Mouse (Mus musculus): Measurements from ENCODE around the gene Abraxas1. TPM values are rescaled to one million over a fixed set of nuclear protein-coding genes. Genes with fewer than 3 reads are reported as not detected.
A peak's percentile ranks its signal among the peaks of the same experiment; 100 is the strongest.

Gene Abraxas1
- polyA plus RNA-seq, 1 experiment = 9.6 TPM

DNA sequence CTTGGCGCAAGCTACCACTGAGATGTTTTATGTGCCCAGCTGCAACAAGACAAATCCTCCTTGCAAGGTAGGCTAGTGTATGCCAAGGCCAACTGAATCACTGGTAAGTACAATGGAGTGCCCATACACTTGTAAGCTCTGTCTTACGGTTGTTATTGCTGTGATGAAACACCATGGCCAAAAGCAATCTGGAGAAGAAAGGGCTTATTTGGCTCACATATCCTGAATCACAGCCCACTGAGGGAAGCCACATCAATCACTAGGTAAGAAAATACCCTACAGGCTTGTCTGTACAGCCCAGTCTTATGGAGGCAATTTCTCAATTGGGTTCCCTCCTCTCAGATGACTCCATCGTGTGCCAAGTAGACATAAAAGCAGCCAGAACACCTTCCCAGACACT is 7.9 kb upstream of the Abraxas1 start:
- Histone ChIP-seq H3K4me3 (ENCODE audit: insufficient read depth, low read length) (no peak overlapping the region), H3K4me1 (ENCODE audit: control insufficient read depth, insufficient read depth, low read length) (no peaks in the 10 kb centered on the region), H3K27ac (ENCODE audit: insufficient read depth, low read length) (no peak overlapping the region)
- TF ChIP-seq POLR2A (IDR thresholded peaks at IDR 0.05; ENCODE audit: extremely low read depth, insufficient read depth, low read length) = no peak

DNA sequence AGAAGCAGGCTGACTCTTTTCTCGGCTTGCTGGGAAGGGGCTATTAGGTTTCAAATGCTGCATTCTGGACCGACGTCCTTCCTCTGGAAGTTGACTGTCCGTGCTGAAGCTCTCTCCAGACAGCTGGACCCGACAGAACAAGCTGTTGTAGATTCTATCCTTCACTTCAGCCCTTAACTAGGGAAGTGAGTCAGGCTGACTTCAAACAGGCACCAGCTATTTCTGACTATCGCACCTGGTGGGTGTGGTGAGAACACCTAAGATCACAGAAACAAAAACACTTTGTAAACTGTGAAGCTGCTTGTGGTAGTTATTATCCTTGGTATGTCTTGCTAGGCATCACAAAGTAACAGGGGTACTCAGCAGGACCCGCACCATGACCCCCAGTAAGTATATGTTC is 5.8 kb upstream of the Abraxas1 start:
- H3K4me1 ChIP-seq (ENCODE audit: control insufficient read depth, insufficient read depth, low read length) = no peaks in the 10 kb centered on the region
- TF ChIP-seq POLR2A (IDR thresholded peaks at IDR 0.05; ENCODE audit: extremely low read depth, insufficient read depth, low read length) (no peak), CTCF (IDR thresholded peaks at IDR 0.05; ENCODE audit: extremely low read depth, insufficient read depth, low read length) (no peak)
- H3K27ac ChIP-seq (ENCODE audit: insufficient read depth, low read length) = no peak overlapping the region
- no peak overlapping the region for H3K4me3 ChIP-seq (ENCODE audit: insufficient read depth, low read length)

DNA sequence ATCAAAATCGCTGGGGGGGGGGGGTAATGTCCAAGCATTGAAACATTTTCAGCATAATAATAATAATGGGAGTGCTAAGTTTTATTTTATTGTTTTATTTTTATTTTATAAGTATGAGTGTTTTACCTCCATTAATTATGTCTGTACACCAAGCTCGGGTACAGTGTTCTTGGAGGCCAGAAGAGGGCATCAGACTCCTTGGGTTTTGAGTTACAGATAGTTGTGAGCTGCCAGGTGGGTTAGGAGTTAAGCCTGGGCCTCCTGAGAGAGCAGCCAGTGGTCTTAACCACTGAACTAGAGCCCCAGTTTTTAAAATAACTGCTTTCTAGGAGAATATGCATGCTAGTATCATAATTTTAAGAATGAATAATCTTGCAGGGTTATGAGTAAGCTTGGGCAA is 5.2 kb upstream of the Abraxas1 start:
- Histone ChIP-seq H3K27ac (ENCODE audit: insufficient read depth, low read length) (no peak overlapping the region), H3K4me1 (ENCODE audit: control insufficient read depth, insufficient read depth, low read length) (no peaks in the 10 kb centered on the region)
- TF ChIP-seq POLR2A (IDR thresholded peaks at IDR 0.05; ENCODE audit: extremely low read depth, insufficient read depth, low read length) (no peak), CTCF (IDR thresholded peaks at IDR 0.05; ENCODE audit: extremely low read depth, insufficient read depth, low read length) (peak; percentile 45)

DNA sequence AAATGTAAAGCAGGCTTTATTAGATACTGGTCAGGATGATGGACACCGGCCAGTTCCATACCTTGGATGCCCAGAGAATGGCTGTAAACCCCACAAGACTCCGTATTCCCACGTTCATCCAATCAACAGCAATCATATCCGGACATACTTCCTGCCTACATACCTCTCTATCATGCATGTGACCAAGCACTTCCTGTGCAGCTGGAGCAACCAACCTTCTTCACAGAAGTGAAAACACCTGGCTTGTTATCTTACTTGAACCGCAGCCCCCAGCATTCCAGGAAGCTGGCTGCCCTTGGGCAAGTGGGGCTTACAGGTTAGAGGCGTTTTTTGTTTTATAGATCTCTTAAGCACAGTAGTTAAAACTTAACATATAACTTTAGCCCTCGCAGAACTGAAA is 2.1 kb upstream of the Abraxas1 start:
- Histone ChIP-seq H3K4me3 (ENCODE audit: insufficient read depth, low read length) (no peak overlapping the region), H3K4me1 (ENCODE audit: control insufficient read depth, insufficient read depth, low read length) (peaks cover 2% of the 10 kb centered on the region; the same call in 1 of the 2 replicates), H3K27ac (ENCODE audit: insufficient read depth, low read length) (no peak overlapping the region)
- no peak for TF ChIP-seq POLR2A (IDR thresholded peaks at IDR 0.05; ENCODE audit: extremely low read depth, insufficient read depth, low read length)
- no peak for TF ChIP-seq CTCF (IDR thresholded peaks at IDR 0.05; ENCODE audit: extremely low read depth, insufficient read depth, low read length)

More for the DNA sequence above, 5.2 kb upstream of the Abraxas1 start:
- no peak overlapping the region for H3K4me3 ChIP-seq (ENCODE audit: insufficient read depth, low read length)

DNA sequence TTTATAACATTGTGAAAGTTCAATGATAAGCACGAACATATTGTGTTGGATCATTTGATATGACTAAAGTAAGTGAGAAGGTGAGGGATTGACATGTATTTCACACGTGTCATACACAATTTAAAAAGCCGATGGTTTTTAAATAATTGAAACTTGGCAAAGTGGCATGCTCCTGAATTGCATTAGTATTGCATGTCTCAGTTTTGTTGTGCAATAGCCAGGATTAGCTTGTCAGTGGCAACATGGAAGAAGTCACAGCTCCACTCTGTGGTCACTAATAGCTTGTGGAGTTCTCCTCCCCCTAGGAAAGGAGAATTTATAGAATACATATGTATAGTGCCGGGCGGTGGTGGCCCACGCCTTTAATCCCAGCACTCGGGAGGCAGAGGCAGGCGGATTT is 610 bp upstream of the Abraxas1 start:
- H3K4me1 ChIP-seq (ENCODE audit: control insufficient read depth, insufficient read depth, low read length) = peaks cover 2% of the 10 kb centered on the region; the same call in 1 of the 2 replicates
- TF ChIP-seq POLR2A (IDR thresholded peaks at IDR 0.05; ENCODE audit: extremely low read depth, insufficient read depth, low read length) (no peak), CTCF (IDR thresholded peaks at IDR 0.05; ENCODE audit: extremely low read depth, insufficient read depth, low read length) (no peak)
- H3K27ac ChIP-seq (ENCODE audit: insufficient read depth, low read length) = no peak overlapping the region
- no peak overlapping the region; the same call in 1 of the 2 replicates for H3K4me3 ChIP-seq (ENCODE audit: insufficient read depth, low read length)

DNA sequence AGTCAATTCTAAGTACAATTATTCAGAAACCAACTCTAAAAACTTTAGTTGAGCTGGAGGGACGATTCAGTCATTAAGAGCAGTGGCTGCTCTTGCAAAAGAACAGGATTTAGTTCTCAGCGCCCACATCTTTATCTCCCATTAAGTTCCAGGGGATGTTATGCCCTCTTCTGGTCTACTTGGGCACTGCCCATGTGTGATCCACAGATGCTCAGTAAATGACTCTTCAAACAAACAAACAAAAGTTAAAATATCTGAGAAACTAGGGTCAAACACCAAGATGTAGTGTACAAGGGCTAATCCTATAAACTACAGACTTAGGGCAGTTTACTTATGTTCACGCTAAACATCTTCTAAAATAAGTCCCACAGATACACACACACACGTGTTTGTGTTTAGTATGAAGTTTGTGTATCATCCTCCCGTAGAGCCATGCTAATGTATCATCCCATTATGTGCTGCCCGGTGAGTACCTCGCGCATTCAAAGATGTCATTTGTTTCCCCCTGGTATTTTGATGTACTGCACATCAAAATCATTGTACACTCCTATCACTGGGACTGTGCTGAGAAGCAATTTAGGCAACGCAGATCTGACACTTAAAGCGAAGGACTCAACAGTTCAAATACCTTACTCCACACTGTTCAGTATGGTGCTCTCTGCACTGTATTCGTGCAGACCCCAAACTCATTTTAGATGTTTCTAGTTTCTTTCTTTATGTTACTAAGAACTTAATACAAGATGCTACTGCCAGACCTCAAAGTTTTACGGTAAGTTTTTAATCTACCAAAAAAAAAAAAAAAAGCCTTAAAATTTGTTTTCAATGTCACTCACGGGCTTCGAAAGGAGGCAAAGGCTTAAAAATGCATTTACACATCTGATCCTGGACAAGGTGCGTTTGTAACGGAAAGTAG is 941 bp downstream of the Abraxas1 start:
- Histone ChIP-seq H3K4me1 (ENCODE audit: control insufficient read depth, insufficient read depth, low read length) (peaks cover 2% of the 10 kb centered on the region; the same call in 1 of the 2 replicates), H3K4me3 (ENCODE audit: insufficient read depth, low read length) (peak overlapping the region; percentile 39), H3K27ac (ENCODE audit: insufficient read depth, low read length) (no peak overlapping the region)
- TF ChIP-seq POLR2A (IDR thresholded peaks at IDR 0.05; ENCODE audit: extremely low read depth, insufficient read depth, low read length) (no peak), CTCF (IDR thresholded peaks at IDR 0.05; ENCODE audit: extremely low read depth, insufficient read depth, low read length) (no peak)

DNA sequence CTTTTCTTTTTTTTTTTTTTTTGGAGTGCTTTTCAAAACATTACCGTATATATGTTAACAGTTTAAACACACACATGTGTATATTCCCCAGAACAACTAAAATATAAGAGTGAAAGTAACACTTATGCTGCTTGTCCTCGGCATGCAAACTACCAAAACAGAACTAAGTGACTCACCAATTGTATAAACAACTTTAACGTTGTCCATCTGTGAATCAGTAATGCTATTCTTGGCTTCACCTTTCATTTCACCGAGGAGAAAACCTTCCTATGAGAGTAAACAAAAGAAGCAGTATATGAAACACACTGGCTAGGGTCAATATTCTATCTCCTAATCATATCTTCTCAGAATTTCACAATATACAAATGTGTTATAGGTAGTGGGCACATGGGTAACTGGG is 2.4 kb downstream of the Abraxas1 start:
- H3K27ac ChIP-seq (ENCODE audit: insufficient read depth, low read length) = no peak overlapping the region
- H3K4me1 ChIP-seq (ENCODE audit: control insufficient read depth, insufficient read depth, low read length) = peaks cover 2% of the 10 kb centered on the region; the same call in 1 of the 2 replicates
- no peak overlapping the region for H3K4me3 ChIP-seq (ENCODE audit: insufficient read depth, low read length)
- TF ChIP-seq POLR2A (IDR thresholded peaks at IDR 0.05; ENCODE audit: extremely low read depth, insufficient read depth, low read length) (no peak), CTCF (IDR thresholded peaks at IDR 0.05; ENCODE audit: extremely low read depth, insufficient read depth, low read length) (no peak)

DNA sequence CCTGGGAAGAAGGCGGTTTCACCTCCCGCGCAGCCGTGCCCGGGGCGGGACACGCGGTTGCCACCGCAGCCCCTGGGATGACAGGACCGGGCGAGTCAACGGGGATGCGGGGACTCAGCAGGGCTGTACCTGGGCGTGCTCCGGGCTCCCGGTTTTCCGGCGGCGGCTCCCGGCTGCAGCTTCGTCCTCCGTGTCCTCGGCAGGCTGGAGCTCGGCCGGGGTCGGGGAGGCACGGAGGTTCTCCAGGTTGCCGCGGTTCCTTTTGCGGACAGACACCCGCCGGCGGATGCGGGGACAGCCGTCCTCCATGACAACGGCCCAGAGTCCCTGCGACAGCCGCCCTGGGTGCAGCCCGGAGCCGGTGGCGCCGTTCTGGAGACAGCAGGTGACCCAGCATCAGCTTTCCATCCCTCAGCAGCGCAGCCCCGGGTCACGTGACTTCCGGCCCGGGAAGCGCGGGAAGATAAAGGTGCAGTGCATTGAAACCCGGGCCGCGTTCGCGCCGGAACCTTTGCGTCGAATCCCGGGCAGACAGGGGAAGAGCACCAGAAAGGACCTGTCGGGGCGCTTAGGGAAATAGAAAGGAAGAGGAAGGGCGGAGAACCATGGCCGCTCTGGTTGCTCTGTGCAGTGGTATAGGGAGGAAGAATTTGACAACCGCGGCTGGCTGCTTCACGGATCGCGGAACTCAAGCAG is 22.5 kb downstream of the Abraxas1 start, which contains the start of the genes Helq and Mrps18c:
Gene Helq, minus strand, starts transcription at position 434 of the 696 bp plus-strand sequence.
Gene Mrps18c, plus strand, starts transcription at position 463 of the 696 bp plus-strand sequence.
- Histone ChIP-seq H3K4me1 (ENCODE audit: control insufficient read depth, insufficient read depth, low read length) (peaks cover 1% of the 10 kb centered on the region; the same call in 1 of the 2 replicates), H3K4me3 (ENCODE audit: insufficient read depth, low read length) (peak within 1 kb of the TSS; percentile 75), H3K27ac (ENCODE audit: insufficient read depth, low read length) (no peak within 1 kb of the TSS)
- no peak for TF ChIP-seq CTCF (IDR thresholded peaks at IDR 0.05; ENCODE audit: extremely low read depth, insufficient read depth, low read length)
- peak; percentile 74 for TF ChIP-seq POLR2A (IDR thresholded peaks at IDR 0.05; ENCODE audit: extremely low read depth, insufficient read depth, low read length)

DNA sequence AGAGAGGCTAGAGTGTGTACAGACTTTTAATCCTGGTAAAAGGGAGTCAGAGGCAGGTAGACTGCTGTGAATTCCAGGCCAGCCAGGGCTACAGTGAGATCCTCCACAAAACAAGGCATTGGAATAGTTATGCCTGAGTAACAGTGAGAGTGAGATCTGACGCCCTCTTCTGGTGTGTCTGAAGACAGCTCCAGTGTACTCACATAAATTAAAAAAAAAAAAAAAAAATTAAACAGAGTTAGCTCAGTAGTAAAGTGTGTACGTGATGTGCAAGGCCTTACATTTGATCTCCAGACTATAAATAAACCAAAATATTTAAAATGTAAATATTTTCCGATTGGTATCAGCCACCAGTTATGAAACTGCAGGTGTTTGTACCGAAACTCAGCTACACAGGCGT is 26.7 kb downstream of the Abraxas1 start:
- H3K27ac ChIP-seq (ENCODE audit: insufficient read depth, low read length) = no peak overlapping the region
- no peak overlapping the region for H3K4me3 ChIP-seq (ENCODE audit: insufficient read depth, low read length)

More for the DNA sequence above, 26.7 kb downstream of the Abraxas1 start:
- peaks cover 1% of the 10 kb centered on the region; the same call in 1 of the 2 replicates for H3K4me1 ChIP-seq (ENCODE audit: control insufficient read depth, insufficient read depth, low read length)
- TF ChIP-seq CTCF (IDR thresholded peaks at IDR 0.05; ENCODE audit: extremely low read depth, insufficient read depth, low read length) = no peak
- no peak for TF ChIP-seq POLR2A (IDR thresholded peaks at IDR 0.05; ENCODE audit: extremely low read depth, insufficient read depth, low read length)
